Mouse (Mus musculus): Measurements from ENCODE around the gene Fubp3. TPM values are rescaled to one million over a fixed set of nuclear protein-coding genes. Genes with fewer than 3 reads are reported as not detected.
"Not testable (repeated sequence)": the region's sequence is repeated elsewhere in the genome, so short reads cannot be mapped to it uniquely, and the experiment has no call there.

Gene Fubp3
- 86.0 and 96.8 TPM in 2 replicates for polyA plus RNA-seq (2016; fragmentation: Nextera tagmentation; extraction: Ambion mirVana)

- H3K27ac ChIP-seq, result peak within 1 kb of the TSS; percentile 90
- H3K27me3 ChIP-seq, result 0 out of 2 replicates have a peak, but pooled peaks cover 4% of the 10 kb centered on the region
- no peaks in the 10 kb centered on the region for H3K9me3 ChIP-seq (replicated peaks)
- peak; percentile 97 for ATAC-seq (ENCODE audit: low FRiP score)
- peaks cover 21% of the 10 kb centered on the region for H3K4me1 ChIP-seq
- H3K4me3 ChIP-seq, result peak within 1 kb of the TSS; percentile 100
- peak within 1 kb of the TSS; percentile 98 for H3K9ac ChIP-seq
- 1% methylated on average over 51 of the region's 51 CpGs for WGBS
- peaks cover 10% of the 10 kb centered on the region; the same call in 1 of the 2 replicates for H3K36me3 ChIP-seq
- H3K4me2 ChIP-seq (replicated peaks), result peak within 1 kb of the TSS; percentile 89
Measured at GRCm38 (mm10) chr2:31572051-31572914, at the start of gene Fubp3. Gene Fubp3 (plus strand): TSS chr2:31572651.

GRCm38 (mm10) chr2:31524641-31525040, 47.8 kb upstream of the Fubp3 start:
- Histone ChIP-seq H3K4me2 (replicated peaks) (no peak overlapping the region), H3K4me1 (peaks cover 7% of the 10 kb centered on the region), H3K27me3 (peaks cover 57% of the 10 kb centered on the region), H3K27ac (no peak overlapping the region), H3K9ac (no peak overlapping the region), H3K4me3 (no peak overlapping the region), H3K9me3 (replicated peaks) (no peaks in the 10 kb centered on the region), H3K36me3 (no peaks in the 10 kb centered on the region)
- WGBS, result 72% methylated on average over 5 of the region's 5 CpGs
- ATAC-seq (ENCODE audit: low FRiP score), result no peak

- Histone ChIP-seq H3K4me3 (no peak overlapping the region), H3K36me3 (no peaks in the 10 kb centered on the region), H3K9me3 (replicated peaks) (no peaks in the 10 kb centered on the region), H3K4me2 (replicated peaks) (no peak overlapping the region), H3K27me3 (peaks cover 59% of the 10 kb centered on the region), H3K9ac (no peak overlapping the region), H3K4me1 (peaks cover 10% of the 10 kb centered on the region), H3K27ac (no peak overlapping the region)
- 22% methylated on average over 10 of the region's 10 CpGs for WGBS
- no peak for ATAC-seq (ENCODE audit: low FRiP score)
Measured at GRCm38 (mm10) chr2:31525778-31526177, 46.7 kb upstream of the Fubp3 start.

- Histone ChIP-seq H3K4me1 (peaks cover 10% of the 10 kb centered on the region), H3K4me2 (replicated peaks) (no peak overlapping the region), H3K9ac (no peak overlapping the region), H3K9me3 (replicated peaks) (no peaks in the 10 kb centered on the region), H3K27ac (no peak overlapping the region), H3K27me3 (peaks cover 40% of the 10 kb centered on the region), H3K36me3 (no peaks in the 10 kb centered on the region), H3K4me3 (no peak overlapping the region)
- ATAC-seq (ENCODE audit: low FRiP score), result no peak
- 49% methylated on average over 5 of the region's 5 CpGs for WGBS
Measured at GRCm38 (mm10) chr2:31530201-31530600, 42.2 kb upstream of the Fubp3 start.

GRCm38 (mm10) chr2:31537054-31537453, 35.4 kb upstream of the Fubp3 start:
- peaks cover 26% of the 10 kb centered on the region for H3K27me3 ChIP-seq
- H3K27ac ChIP-seq, result no peak overlapping the region
- H3K9ac ChIP-seq, result no peak overlapping the region
- no peak overlapping the region for H3K4me3 ChIP-seq
- no peaks in the 10 kb centered on the region for H3K36me3 ChIP-seq
- WGBS, result 72% methylated on average over 5 of the region's 5 CpGs
- no peak overlapping the region for H3K4me2 ChIP-seq (replicated peaks)
- no peaks in the 10 kb centered on the region for H3K9me3 ChIP-seq (replicated peaks)
- ATAC-seq (ENCODE audit: low FRiP score), result no peak
- no peaks in the 10 kb centered on the region for H3K4me1 ChIP-seq

GRCm38 (mm10) chr2:31538745-31539144, 33.7 kb upstream of the Fubp3 start:
- peaks cover 23% of the 10 kb centered on the region for H3K27me3 ChIP-seq
- ATAC-seq (ENCODE audit: low FRiP score), result no peak
- no peak overlapping the region for H3K4me2 ChIP-seq (replicated peaks)
- no peak overlapping the region for H3K9ac ChIP-seq
- H3K9me3 ChIP-seq (replicated peaks), result no peaks in the 10 kb centered on the region
- H3K4me3 ChIP-seq, result no peak overlapping the region
- no peak overlapping the region for H3K27ac ChIP-seq
- no peaks in the 10 kb centered on the region for H3K4me1 ChIP-seq
- 72% methylated on average over 5 of the region's 5 CpGs for WGBS
- no peaks in the 10 kb centered on the region for H3K36me3 ChIP-seq

GRCm38 (mm10) chr2:31541581-31541980, 30.9 kb upstream of the Fubp3 start:
- Histone ChIP-seq H3K9ac (no peak overlapping the region), H3K27ac (no peak overlapping the region), H3K4me1 (no peaks in the 10 kb centered on the region), H3K36me3 (no peaks in the 10 kb centered on the region), H3K4me3 (no peak overlapping the region), H3K9me3 (replicated peaks) (no peaks in the 10 kb centered on the region), H3K4me2 (replicated peaks) (no peak overlapping the region), H3K27me3 (peaks cover 21% of the 10 kb centered on the region)
- 93% methylated on average over 5 of the region's 5 CpGs for WGBS
- no peak for ATAC-seq (ENCODE audit: low FRiP score)

GRCm38 (mm10) chr2:31547726-31548125, 24.7 kb upstream of the Fubp3 start:
- Histone ChIP-seq H3K36me3 (no peaks in the 10 kb centered on the region), H3K9ac (no peak overlapping the region), H3K9me3 (replicated peaks) (no peaks in the 10 kb centered on the region), H3K4me2 (replicated peaks) (no peak overlapping the region), H3K27me3 (peaks cover 18% of the 10 kb centered on the region), H3K4me1 (0 out of 2 replicates have a peak, but pooled peaks cover 3% of the 10 kb centered on the region), H3K27ac (no peak overlapping the region), H3K4me3 (no peak overlapping the region)
- 61% methylated on average over 11 of the region's 11 CpGs for whole genome bisulfite sequencing
- no peak for ATAC-seq (ENCODE audit: low FRiP score)

DNA sequence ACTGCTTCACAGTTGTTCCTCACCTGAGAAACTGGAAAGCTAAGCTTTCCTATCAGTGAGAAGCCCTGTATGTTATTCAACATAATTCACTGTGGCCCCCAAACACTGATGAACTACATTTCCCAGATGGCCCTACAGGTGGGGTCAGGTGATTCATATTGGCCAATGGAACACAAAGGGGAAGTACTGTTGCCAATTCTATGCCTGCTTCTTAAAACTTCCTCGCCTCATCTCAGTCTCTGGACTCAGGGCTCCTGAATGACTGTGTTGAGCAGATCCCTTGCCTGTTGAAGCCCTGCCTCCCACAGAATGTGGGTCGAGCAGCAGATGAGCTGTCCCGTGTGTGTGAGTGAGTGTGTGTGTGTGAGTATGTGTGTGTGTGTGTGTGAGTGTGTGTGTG, 21.9 kb upstream of the Fubp3 start:
- no peak for ATAC-seq (ENCODE audit: low FRiP score)
- no peak overlapping the region for H3K4me2 ChIP-seq (replicated peaks)
- H3K9ac ChIP-seq, result no peak overlapping the region
- no peaks in the 10 kb centered on the region for H3K36me3 ChIP-seq
- no peak overlapping the region for H3K4me3 ChIP-seq
- 80% methylated on average over 3 of the region's 3 CpGs for WGBS
- peaks cover 18% of the 10 kb centered on the region; the same call in 1 of the 2 replicates for H3K27me3 ChIP-seq
- no peak overlapping the region for H3K27ac ChIP-seq
- H3K9me3 ChIP-seq (replicated peaks), result no peaks in the 10 kb centered on the region
- H3K4me1 ChIP-seq, result 0 out of 2 replicates have a peak, but pooled peaks cover 3% of the 10 kb centered on the region

GRCm38 (mm10) chr2:31551351-31551750, 21.1 kb upstream of the Fubp3 start:
- peaks cover 15% of the 10 kb centered on the region; the same call in 1 of the 2 replicates for H3K27me3 ChIP-seq
- H3K36me3 ChIP-seq; H3K27ac ChIP-seq; H3K4me1 ChIP-seq; H3K9me3 ChIP-seq (replicated peaks); H3K9ac ChIP-seq; H3K4me3 ChIP-seq; ATAC-seq (ENCODE audit: low FRiP score); H3K4me2 ChIP-seq (replicated peaks): not testable (repeated sequence)
- 82% methylated on average over 1 of the region's 3 CpGs for WGBS

- no peaks in the 10 kb centered on the region for H3K9me3 ChIP-seq (replicated peaks)
- WGBS, result 83% methylated on average over 10 of the region's 10 CpGs
- H3K4me1 ChIP-seq, result 0 out of 2 replicates have a peak, but pooled peaks cover 3% of the 10 kb centered on the region
- H3K4me3 ChIP-seq, result no peak overlapping the region
- H3K4me2 ChIP-seq (replicated peaks), result no peak overlapping the region
- no peaks in the 10 kb centered on the region for H3K36me3 ChIP-seq
- H3K27me3 ChIP-seq, result peaks cover 10% of the 10 kb centered on the region; the same call in 1 of the 2 replicates
- H3K9ac ChIP-seq, result no peak overlapping the region
- no peak for ATAC-seq (ENCODE audit: low FRiP score)
- H3K27ac ChIP-seq, result no peak overlapping the region
Measured at GRCm38 (mm10) chr2:31551971-31552370, 20.5 kb upstream of the Fubp3 start.

GRCm38 (mm10) chr2:31554619-31555018, 17.8 kb upstream of the Fubp3 start:
- H3K9ac ChIP-seq, result no peak overlapping the region
- no peaks in the 10 kb centered on the region for H3K4me1 ChIP-seq
- H3K27ac ChIP-seq, result no peak overlapping the region
- WGBS, result 82% methylated on average over 5 of the region's 5 CpGs
- H3K4me2 ChIP-seq (replicated peaks), result no peak overlapping the region
- peaks cover 5% of the 10 kb centered on the region; the same call in 1 of the 2 replicates for H3K27me3 ChIP-seq
- H3K4me3 ChIP-seq, result no peak overlapping the region
- ATAC-seq (ENCODE audit: low FRiP score), result no peak
- no peaks in the 10 kb centered on the region for H3K36me3 ChIP-seq
- no peaks in the 10 kb centered on the region for H3K9me3 ChIP-seq (replicated peaks)
